Mouse (Mus musculus): ENCODE results near the gene Ddr1.

Ddr1 gene

GRCm38 (mm10) chr17:35721676-35722075 lies 17.3 kb upstream of the Ddr1 start:
- no peak for DNase-seq (ENCODE audit: extremely low read depth, low read depth)

- DNase-seq (ENCODE audit: extremely low read depth, low read depth), result no peak
Measured at GRCm38 (mm10) chr17:35720340-35720727, 15.9 kb upstream of the Ddr1 start.

- no peak for DNase-seq (ENCODE audit: extremely low read depth, low read depth)
Measured at GRCm38 (mm10) chr17:35719616-35720339, 15.4 kb upstream of the Ddr1 start.

GRCm38 (mm10) chr17:35717080-35717479 lies 12.7 kb upstream of the Ddr1 start:
- no peak for DNase-seq (ENCODE audit: extremely low read depth, low read depth)

- DNase-seq (ENCODE audit: extremely low read depth, low read depth), result no peak
Measured at GRCm38 (mm10) chr17:35716114-35716513, 11.7 kb upstream of the Ddr1 start.

- no peak for DNase-seq (ENCODE audit: extremely low read depth, low read depth)
Measured at GRCm38 (mm10) chr17:35710705-35711347, 6.4 kb upstream of the Ddr1 start.

- no peak for DNase-seq (ENCODE audit: extremely low read depth, low read depth)
Measured at GRCm38 (mm10) chr17:35708611-35709010, 4.2 kb upstream of the Ddr1 start.

GRCm38 (mm10) chr17:35707929-35708328 lies 3.5 kb upstream of the Ddr1 start:
- DNase-seq (ENCODE audit: extremely low read depth, low read depth), result no peak

GRCm38 (mm10) chr17:35705836-35706235 lies 1.4 kb upstream of the Ddr1 start:
- DNase-seq (ENCODE audit: extremely low read depth, low read depth), result peak; percentile 32

GRCm38 (mm10) chr17:35703751-35704271 lies 610 bp downstream of the Ddr1 start:
- no peak for DNase-seq (ENCODE audit: extremely low read depth, low read depth)

GRCm38 (mm10) chr17:35703065-35703464 lies 1.4 kb downstream of the Ddr1 start:
- no peak for DNase-seq (ENCODE audit: extremely low read depth, low read depth)

- DNase-seq (ENCODE audit: extremely low read depth, low read depth), result no peak
Measured at GRCm38 (mm10) chr17:35702605-35703004, 1.8 kb downstream of the Ddr1 start.

GRCm38 (mm10) chr17:35701978-35702461 lies 2.4 kb downstream of the Ddr1 start:
- DNase-seq (ENCODE audit: extremely low read depth, low read depth), result no peak

- DNase-seq (ENCODE audit: extremely low read depth, low read depth), result no peak
Measured at GRCm38 (mm10) chr17:35701203-35701977, 3.0 kb downstream of the Ddr1 start.

- no peak for DNase-seq (ENCODE audit: extremely low read depth, low read depth)
Measured at GRCm38 (mm10) chr17:35700371-35700961, 4.0 kb downstream of the Ddr1 start.

GRCm38 (mm10) chr17:35699919-35700318 lies 4.5 kb downstream of the Ddr1 start:
- DNase-seq (ENCODE audit: extremely low read depth, low read depth), result no peak

GRCm38 (mm10) chr17:35698501-35698883 lies 5.9 kb downstream of the Ddr1 start:
- no peak for DNase-seq (ENCODE audit: extremely low read depth, low read depth)

- DNase-seq (ENCODE audit: extremely low read depth, low read depth), result no peak
Measured at GRCm38 (mm10) chr17:35697759-35698500, 6.5 kb downstream of the Ddr1 start.

- DNase-seq (ENCODE audit: extremely low read depth, low read depth), result no peak
Measured at GRCm38 (mm10) chr17:35697429-35697758, 7.0 kb downstream of the Ddr1 start.

- no peak for DNase-seq (ENCODE audit: extremely low read depth, low read depth)
Measured at GRCm38 (mm10) chr17:35696691-35697090, 7.7 kb downstream of the Ddr1 start.

- DNase-seq (ENCODE audit: extremely low read depth, low read depth), result peak; percentile 15
Measured at GRCm38 (mm10) chr17:35695289-35695688, 9.1 kb downstream of the Ddr1 start.

Measured in MEL-GATA-1-ER (cell line).